Mouse (Mus musculus): ENCODE measurements around the gene 1700007K13Rik. TPM values are rescaled to one million over a fixed set of nuclear protein-coding genes. Genes with fewer than 3 reads are reported as not detected.
"Not testable (repeated sequence)": the region's sequence is repeated elsewhere in the genome, so short reads cannot be mapped to it uniquely, and the experiment has no call there.

The 1700007K13Rik gene
- not detected in 2 replicates for total RNA-seq (2015)
- total RNA-seq (2017): not detected in 2 replicates

GRCm38 (mm10) chr2:28465836-28466518, at the start of gene 1700007K13Rik:
1700007K13Rik (minus strand) TSS chr2:28466332.
- ATAC-seq (ENCODE audit: poor library complexity, severe bottlenecking): no peak

- peak; percentile 46 for ATAC-seq (ENCODE audit: poor library complexity, severe bottlenecking)
Measured at GRCm38 (mm10) chr2:28514489-28514888, 48.4 kb upstream of the 1700007K13Rik start.

GRCm38 (mm10) chr2:28513431-28514370, 47.6 kb upstream of the 1700007K13Rik start:
- no peak for ATAC-seq (ENCODE audit: poor library complexity, severe bottlenecking)

DNA sequence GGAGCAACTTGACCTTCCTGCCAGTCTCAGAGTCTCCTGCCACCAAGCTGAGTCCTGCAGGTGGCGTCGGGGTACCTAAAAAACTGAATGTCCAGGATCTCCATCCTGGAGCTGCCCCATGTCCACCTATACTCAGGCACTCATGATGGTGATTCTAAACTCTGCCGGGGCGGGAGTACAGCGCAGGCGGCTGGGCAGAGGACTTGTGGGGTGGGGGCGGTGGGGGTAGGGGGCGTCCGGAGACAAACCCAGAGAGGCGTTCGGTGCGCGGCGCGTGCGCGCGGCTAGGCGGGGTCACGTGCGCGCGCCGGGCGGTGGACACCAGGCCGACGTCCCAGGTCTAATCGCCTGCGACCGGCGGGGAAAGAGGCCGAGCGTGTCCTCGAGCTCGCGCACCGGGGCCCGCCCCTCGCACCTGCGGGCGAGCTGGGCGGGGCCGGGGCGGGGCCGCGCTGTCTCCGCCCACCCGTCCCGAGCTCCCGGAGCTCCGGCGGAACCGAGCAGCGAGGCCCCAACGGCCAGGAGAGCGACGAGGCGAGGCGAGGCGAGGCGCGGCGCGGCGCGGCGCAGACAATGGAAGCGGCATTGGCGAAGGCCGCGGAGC, 46.8 kb upstream of the 1700007K13Rik start, which contains the start of gene Ralgds:
Gene Ralgds (plus strand): TSS at position 328 of the 604 bp plus-strand sequence.
- no peak for ATAC-seq (ENCODE audit: poor library complexity, severe bottlenecking)

DNA sequence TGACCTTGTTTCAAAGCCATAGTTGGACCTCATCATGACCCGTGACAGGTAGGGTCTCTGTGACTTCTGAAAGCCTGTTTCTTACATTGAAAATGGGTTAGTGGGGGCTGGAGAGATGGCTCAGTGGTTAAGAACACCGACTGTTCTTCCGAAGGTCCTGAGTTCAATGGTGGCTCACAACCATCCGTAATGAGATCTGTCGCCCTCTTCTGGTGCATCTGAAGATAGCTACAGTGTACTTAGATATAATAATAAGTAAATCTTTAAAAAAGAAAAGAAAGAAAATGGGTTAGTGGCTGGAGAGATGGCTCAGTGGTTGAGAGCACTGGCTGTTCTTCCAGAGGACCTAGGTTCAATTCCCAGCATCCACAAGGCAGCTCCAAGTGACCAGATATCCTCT, 45.5 kb upstream of the 1700007K13Rik start:
- not testable (repeated sequence) for ATAC-seq (ENCODE audit: poor library complexity, severe bottlenecking)

- no peak for ATAC-seq (ENCODE audit: poor library complexity, severe bottlenecking)
Measured at GRCm38 (mm10) chr2:28506291-28506690, 40.2 kb upstream of the 1700007K13Rik start.

- ATAC-seq (ENCODE audit: poor library complexity, severe bottlenecking): no peak
Measured at GRCm38 (mm10) chr2:28505795-28506194, 39.7 kb upstream of the 1700007K13Rik start, which contains the start of gene Gm10134. Gm10134 (plus strand) TSS chr2:28506095.

DNA sequence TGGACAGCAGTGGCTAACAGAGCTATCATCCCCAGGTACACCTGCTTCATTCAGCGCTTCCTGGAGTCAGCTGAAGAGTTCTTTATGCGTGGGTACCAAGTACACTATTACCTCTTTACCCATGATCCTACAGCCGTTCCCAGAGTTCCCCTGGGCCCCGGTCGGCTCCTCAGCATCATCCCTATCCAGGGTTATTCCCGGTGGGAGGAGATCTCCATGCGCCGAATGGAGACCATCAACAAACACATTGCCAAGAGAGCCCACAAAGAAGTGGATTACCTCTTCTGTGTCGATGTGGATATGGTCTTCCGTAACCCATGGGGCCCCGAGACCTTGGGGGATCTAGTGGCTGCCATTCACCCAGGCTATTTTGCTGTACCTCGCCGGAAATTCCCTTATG, 38.5 kb upstream of the 1700007K13Rik start:
- no peak for ATAC-seq (ENCODE audit: poor library complexity, severe bottlenecking)

- no peak for ATAC-seq (ENCODE audit: poor library complexity, severe bottlenecking)
Measured at GRCm38 (mm10) chr2:28502987-28503386, 36.9 kb upstream of the 1700007K13Rik start.

DNA sequence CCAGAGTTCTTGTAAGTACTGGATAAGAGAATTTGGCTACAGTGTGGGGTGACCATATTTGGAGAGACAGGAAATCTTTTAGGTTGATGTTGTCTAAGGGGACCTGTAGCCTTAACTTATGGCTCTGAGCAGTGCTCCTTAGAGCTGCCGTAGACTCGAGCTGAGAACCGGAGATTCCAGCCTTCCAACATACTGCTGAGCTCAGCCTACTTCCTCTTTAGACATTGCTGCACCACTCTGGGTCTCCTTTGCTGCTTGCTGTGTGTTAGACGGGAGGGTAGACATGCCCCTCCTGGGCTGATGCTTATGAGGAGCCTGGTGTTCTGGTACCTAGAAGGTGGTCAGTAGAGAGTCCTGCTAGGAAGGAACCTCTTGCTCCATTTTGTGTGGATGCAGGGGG, 32.3 kb upstream of the 1700007K13Rik start:
- ATAC-seq (ENCODE audit: poor library complexity, severe bottlenecking): no peak

DNA sequence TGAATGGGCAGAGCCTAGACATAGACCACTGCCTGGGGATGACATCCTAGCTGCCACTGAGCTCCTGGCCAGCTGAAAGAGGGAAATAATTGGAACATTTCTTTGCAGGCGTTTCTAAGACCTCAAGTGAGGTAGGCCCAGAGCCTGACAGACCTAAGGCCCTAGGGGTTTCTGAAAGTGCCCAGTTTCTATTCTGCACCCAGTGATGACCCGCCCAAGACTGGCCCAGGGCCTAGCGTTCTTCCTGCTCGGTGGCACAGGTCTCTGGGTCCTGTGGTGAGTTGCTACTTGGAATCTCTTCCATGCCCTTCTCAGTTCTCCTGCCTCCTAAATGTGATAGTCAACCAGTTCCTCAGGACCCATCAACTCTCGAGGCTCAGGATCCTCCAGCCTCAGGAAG, 31.4 kb upstream of the 1700007K13Rik start:
- no peak for ATAC-seq (ENCODE audit: poor library complexity, severe bottlenecking)

DNA sequence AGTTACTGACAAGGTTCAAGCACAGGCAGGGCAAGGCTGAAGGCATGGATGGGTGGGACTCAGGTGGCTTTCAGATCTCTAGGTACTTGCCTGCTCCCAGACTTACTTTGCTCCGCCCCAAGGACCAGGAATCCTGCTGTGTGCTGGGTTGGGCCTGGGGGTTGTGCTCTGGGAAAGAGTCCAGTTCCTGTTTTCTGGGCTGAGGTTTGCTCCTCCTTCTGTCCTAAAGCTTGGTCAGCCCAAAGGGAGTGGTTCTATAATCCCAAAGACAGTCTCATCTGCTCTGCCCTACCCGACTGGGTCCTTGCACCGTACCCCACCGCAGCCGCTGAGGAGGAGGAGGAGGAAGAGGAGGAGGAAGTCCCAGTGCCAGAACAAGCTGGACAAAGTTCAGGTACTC, 30.5 kb upstream of the 1700007K13Rik start, which contains the start of gene Gbgt1:
Gene Gbgt1 (plus strand): TSS at position 221 of the 400 bp plus-strand sequence.
- ATAC-seq (ENCODE audit: poor library complexity, severe bottlenecking): peak; percentile 62

- ATAC-seq (ENCODE audit: poor library complexity, severe bottlenecking): no peak
Measured at GRCm38 (mm10) chr2:28495801-28496595, 29.9 kb upstream of the 1700007K13Rik start.

DNA sequence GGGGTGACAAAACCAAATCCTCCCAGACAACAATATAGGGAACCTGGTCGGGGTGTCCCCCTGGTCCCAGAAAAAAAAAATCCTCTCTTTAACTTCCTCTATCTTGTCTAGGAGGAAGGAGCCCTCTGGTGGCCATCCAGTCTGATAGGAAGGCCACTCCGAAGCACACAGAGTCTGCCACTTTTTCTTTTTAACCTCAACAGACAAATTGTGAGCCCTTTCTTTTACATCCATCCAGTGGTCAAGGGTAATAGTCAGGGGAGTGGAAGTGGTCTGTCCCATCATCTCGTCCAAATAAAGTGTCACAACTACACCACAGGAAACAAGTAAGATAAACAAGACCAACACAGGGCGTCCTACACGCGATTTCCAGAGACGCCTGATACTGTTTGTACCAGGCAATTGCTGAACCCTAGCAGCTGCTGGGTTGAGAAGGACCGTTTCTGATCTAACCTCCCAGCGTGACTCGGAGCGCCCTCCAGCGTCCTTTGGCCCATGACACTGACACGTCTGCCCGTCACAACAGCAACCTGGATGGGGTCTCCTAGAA, 29.1 kb upstream of the 1700007K13Rik start:
- peak; percentile 81 for ATAC-seq (ENCODE audit: poor library complexity, severe bottlenecking)

GRCm38 (mm10) chr2:28494521-28494920, 28.4 kb upstream of the 1700007K13Rik start:
- ATAC-seq (ENCODE audit: poor library complexity, severe bottlenecking): no peak

DNA sequence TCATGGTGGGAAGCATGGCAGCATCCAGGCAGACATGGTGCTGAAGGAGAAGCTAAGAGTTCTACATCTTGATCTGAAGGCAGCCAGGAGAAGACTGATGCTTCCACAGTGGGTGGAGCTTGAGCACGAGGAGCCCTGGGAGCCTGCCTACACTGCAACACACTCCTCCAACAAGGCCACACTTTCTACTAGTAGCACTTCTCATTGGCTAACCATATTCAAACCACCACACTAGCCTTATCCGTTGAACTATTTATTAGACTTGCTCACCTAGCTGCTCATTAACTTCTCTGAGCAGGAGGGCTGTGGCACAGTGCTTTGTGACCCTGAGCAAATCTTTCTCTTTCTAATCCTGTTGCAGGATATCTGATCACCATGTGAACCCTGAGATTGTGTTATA, 17.7 kb upstream of the 1700007K13Rik start:
- ATAC-seq (ENCODE audit: poor library complexity, severe bottlenecking): no peak

DNA sequence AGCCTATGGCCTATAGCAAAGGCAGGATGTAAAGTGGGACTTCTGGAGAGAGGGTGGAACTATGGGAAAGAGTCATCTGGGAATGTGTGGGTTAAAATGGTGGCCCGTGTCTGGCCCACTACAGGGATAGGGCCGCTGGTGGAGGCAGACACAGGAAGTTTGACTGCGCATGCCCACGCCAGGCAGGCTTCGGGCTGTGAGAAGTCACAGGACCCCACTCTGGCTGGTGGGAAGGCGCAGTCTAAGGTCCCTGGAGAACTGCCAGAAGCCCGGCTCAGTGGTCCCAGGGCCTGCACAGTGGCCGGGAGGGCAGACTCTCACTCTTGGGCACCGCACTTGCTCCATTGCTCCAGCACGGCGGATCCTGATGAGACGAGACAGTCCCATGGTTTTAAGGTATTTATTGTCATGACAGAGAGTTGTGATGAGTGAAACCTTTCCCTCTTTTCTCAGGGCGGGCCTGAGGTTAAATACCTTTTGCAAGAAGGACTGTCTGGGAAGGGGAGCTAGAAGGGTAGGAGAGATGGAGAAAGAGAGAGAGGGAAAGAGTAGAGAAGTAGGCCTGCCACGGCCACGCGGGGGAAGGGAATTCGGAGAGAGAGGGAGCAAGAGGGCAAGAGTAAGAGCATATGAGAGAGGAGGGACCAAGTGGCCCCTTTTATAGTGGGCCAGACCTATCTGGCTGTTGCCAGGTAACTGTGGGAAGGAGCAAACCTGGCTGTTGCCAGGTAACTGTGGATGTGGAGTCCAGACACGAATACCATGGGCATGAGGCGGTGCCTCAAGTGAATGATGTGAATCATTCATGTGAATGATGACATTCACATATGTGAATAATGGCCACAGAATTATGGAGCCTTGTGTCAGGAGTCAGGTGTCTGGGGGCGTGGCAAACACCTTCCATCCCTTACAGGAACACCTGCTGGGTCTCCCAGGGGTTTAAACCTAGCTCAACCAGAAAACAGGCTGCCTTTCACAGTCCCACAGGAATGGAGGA, 13.4 kb upstream of the 1700007K13Rik start:
- ATAC-seq (ENCODE audit: poor library complexity, severe bottlenecking): no peak

- ATAC-seq (ENCODE audit: poor library complexity, severe bottlenecking): not testable (repeated sequence)
Measured at GRCm38 (mm10) chr2:28477993-28478392, 11.9 kb upstream of the 1700007K13Rik start.

DNA sequence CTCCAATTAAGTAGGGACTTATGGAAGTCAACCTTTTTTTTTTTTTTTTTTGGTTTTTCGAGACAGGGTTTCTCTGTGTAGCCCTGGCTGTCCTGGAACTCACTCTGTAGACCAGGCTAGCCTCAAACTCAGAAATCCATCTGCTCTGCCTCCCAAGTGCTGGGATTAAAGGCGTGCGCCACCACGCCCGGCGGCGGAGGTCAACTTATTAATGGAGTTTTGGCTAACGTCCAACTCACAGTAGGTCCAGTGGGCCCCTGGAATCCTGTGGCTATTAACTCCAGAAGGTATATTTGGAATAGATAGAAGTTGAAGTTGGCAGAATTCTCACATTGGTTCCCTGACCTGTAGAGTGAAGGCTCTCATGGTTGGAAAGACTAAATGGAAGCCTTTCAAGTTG, 5.9 kb upstream of the 1700007K13Rik start:
- not testable (repeated sequence) for ATAC-seq (ENCODE audit: poor library complexity, severe bottlenecking)
